Mouse (Mus musculus): ENCODE results near the gene Slc13a3.

DNA sequence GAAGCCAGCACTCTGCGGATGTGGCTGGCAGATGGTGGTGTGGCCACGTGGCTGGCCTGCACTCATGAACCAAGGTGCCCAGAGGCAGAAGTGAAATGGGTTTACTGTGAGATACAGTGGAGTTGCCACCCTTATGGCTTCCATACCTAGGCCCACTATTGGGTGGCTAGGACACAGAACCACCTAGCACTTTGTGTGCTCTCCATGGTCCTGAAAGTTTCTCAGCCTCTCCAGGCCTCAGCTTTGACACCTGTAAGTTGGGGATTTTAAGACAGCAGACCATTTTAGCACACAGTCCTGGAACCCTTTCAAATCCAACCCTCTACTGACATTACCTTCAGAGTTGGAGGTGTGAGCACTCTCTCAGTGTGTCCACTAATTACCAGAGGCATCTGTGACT is 16.3 kb downstream of the Slc13a3 start:
- TF ChIP-seq GATA1 (IDR thresholded peaks at IDR 0.05; ENCODE audit: borderline replicate concordance, low read length) (no peak), FLI1 (IDR thresholded peaks at IDR 0.05; ENCODE audit: low read length) (no peak)
